Mouse (Mus musculus) hindbrain, embryonic 10.5 days (tissue): Measurements from ENCODE around the gene T2. TPM values are rescaled to one million over a fixed set of nuclear protein-coding genes. Genes with fewer than 3 reads are reported as not detected.
"Not testable (repeated sequence)": the region's sequence is repeated elsewhere in the genome, so short reads cannot be mapped to it uniquely, and the experiment has no call there.

Experiments
- DNase-seq: peaks from one replicate; pipeline ENCODE4 v3.0.0-alpha.2; 2017; ENCODE audit warnings: low spot score
- H3K27ac ChIP-seq: fragments of 300-500 bp; sonication (generic); 2 replicates; pipeline ENCODE4 v1.5.1; 2016; ENCODE audit warnings: mild to moderate bottlenecking, moderate library complexity
- H3K27me3 ChIP-seq: fragments of 300-500 bp; sonication (generic); 2 replicates; pipeline ENCODE4 v1.6.1; 2016; ENCODE audit warnings: mild to moderate bottlenecking; ENCODE audit not compliant: poor library complexity, insufficient read depth, severe bottlenecking
- H3K36me3 ChIP-seq: fragments of 300-500 bp; sonication (generic); 2 replicates; pipeline ENCODE4 v1.6.1; 2016; ENCODE audit warnings: mild to moderate bottlenecking, moderate library complexity
- H3K4me1 ChIP-seq: fragments of 300-500 bp; sonication (generic); replicated peaks from 2 replicates; pipeline ENCODE4 v1.6.1; 2016; ENCODE audit warnings: mild to moderate bottlenecking
- H3K4me3 ChIP-seq: fragments of 300-500 bp; sonication (generic); 2 replicates; pipeline ENCODE4 v1.5.1; 2016; ENCODE audit warnings: mild to moderate bottlenecking, moderate library complexity
- H3K9me3 ChIP-seq: fragments of 300-500 bp; sonication (generic); 2 replicates; pipeline ENCODE4 v1.6.1; 2016; ENCODE audit warnings: mild to moderate bottlenecking, moderate library complexity
- WGBS: fragments of 180-500 bp; shearing (Covaris S2); methylation state at CpG from one replicate; pipeline ENCODE4 v1.1.7; 2016; 5-methylcytosine and 5-hydroxymethylcytosine counted together
- polyA plus RNA-seq: library from polyadenylated mRNA; unstranded; fragments of >200 nt; fragmentation: Nextera tagmentation; extraction: Ambion mirVana; gene quantifications from 2 replicates; pipeline ENCODE4 v1.2.1, GENCODE M21; 2016

T2 gene
- 0.42 and 0.82 TPM in 2 replicates for polyA plus RNA-seq

DNA sequence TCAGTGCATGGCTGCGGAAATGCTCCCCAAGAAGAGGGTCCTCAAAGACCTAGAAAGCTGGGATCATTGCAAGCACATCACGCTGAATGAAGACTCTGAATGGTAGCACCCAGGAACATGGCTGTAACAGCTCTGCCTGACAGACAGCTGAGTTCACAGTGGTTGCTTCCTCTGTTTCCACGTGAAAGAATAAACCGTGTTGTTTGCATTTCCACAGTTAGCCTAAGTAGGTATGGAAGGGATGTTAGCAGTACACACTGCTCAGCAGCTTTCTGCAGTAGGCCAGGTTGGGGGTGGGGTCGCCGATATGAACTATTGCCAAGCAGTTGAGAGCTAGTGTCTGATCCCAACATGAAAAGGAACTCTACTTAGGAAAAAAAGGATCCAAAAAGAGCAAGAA lies at the start of gene T2:
T2 (plus strand) TSS at position 301 of the 400 bp plus-strand sequence.
- WGBS = 87% methylated on average over 6 of the region's 6 CpGs
- Histone ChIP-seq H3K4me1 (peaks cover 19% of the 10 kb centered on the region), H3K9me3 (no peaks in the 10 kb centered on the region), H3K4me3 (no peak within 1 kb of the TSS), H3K36me3 (no peaks in the 10 kb centered on the region), H3K27ac (0 out of 2 replicates have a peak within 1 kb of the TSS, but pooled peaks have one; percentile 29), H3K27me3 (no peaks in the 10 kb centered on the region)
- DNase-seq = no peak

DNA sequence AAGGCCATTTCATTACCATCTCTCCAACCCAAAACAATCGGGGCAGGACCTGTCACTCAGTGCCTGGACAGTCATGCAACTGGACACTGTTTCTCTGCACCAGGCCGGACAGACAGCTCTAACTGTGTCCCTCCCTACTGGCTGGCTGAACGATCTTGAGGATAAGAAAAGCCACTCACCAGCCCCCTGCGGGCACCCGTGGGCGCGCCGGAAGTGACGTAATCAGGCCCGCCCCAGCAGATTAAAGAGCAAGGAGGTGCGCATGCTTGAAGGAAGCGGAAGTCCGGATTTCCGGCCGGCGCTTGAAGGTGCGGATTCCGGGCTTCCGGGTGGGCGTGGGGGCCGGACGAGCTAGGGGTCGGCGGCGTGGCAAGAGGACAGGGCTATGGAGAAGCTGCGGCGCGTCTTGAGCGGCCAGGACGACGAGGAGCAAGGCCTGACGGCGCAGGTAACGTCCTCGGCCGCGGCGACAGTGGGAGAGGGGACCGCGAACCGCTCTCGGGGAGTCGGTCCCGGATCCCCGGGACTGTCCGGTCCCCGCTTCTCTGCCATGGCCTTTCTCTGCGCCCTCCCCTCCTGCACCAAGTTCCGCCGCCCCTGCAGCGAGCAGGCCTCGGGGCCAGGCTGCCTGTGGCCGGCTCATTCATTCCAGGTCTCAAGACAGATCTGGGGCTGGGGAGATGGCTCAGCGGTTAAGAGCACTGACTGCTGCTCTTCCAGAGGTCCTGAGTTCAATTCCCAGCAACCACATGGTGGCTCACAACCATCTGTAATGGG lies 44.8 kb upstream of the T2 start, which contains the start of gene Sft2d1:
Sft2d1 (plus strand) TSS at position 265 of the 777 bp plus-strand sequence.
- Histone ChIP-seq H3K9me3 (no peaks in the 10 kb centered on the region), H3K27ac (peak within 1 kb of the TSS; percentile 86), H3K36me3 (no peaks in the 10 kb centered on the region), H3K27me3 (no peaks in the 10 kb centered on the region), H3K4me3 (peak within 1 kb of the TSS; percentile 85), H3K4me1 (peaks cover 25% of the 10 kb centered on the region)
- under 1% methylated on average over 54 of the region's 54 CpGs for WGBS
- peak; percentile 97 for DNase-seq

DNA sequence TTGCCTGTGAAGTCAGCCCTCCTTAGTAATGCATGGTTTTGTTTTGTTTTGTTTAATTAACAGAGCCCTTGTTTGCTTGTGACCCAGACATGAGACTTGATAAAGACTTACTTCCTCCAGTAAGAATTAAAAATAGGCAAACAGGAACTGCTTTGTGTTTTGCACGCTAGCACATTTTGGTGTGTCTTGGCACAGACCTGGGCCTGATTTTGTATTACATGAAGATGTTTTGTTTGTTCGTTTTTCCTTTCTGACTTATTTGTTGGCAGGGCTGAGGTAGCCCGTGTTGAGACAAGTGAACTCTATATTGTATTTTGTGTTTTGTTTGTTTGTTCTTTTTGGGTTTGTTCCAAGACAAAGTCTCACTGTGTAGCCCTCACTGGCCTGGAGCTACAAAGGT lies 44.0 kb upstream of the T2 start:
- H3K4me3 ChIP-seq = peak overlapping the region; percentile 85
- no peaks in the 10 kb centered on the region for H3K36me3 ChIP-seq
- WGBS = 57% methylated on average over 3 of the region's 3 CpGs
- H3K9me3 ChIP-seq = no peaks in the 10 kb centered on the region
- H3K4me1 ChIP-seq = peaks cover 25% of the 10 kb centered on the region
- no peak for DNase-seq
- no peaks in the 10 kb centered on the region for H3K27me3 ChIP-seq
- H3K27ac ChIP-seq = no peak overlapping the region

DNA sequence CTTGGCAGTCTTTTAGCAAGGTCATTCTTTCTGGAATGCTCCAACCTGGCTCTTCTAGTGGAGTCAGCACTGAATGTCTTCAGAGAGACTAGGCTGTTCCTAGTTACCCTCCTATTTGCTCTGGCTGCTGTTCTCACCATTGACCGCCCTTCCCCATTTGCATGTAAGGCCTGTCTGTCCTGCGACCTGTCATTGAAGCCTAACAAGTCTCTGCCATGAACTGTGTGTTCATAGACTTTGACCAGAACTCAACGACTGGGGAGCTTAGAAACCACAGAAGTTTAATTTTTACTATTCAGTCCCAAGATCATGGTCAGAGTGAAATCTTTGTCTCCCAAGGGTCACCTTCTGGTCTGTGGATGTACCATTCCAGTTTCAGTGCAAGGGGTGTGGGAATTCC lies 41.8 kb upstream of the T2 start:
- H3K36me3 ChIP-seq = no peaks in the 10 kb centered on the region
- no peaks in the 10 kb centered on the region for H3K27me3 ChIP-seq

DNA sequence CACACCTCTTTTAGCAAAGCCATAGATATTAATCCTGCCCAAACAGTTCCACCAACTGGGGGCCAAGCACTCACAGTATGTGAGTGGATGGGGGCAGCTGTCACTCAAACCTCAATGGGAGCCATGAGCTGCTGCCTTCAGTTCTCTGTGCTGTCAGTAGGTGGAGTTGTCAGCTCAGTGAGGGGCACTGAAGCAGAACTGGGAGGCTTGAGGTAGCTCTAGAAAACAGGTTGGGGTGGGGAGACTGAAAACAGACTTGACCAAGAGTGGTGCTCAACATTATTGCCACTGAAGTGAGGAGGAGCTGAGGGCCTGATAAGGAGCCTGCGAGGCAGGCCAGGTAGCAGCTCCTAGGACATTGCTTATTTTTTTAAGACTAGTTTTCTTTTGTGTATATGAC lies 39.5 kb upstream of the T2 start:
- 87% methylated on average over 1 of the region's 1 CpGs for WGBS
- peak; percentile 5 for DNase-seq

More for the DNA sequence above, 41.8 kb upstream of the T2 start:
- peaks cover 25% of the 10 kb centered on the region for H3K4me1 ChIP-seq
- no peak overlapping the region for H3K27ac ChIP-seq
- 87% methylated on average over 3 of the region's 3 CpGs for WGBS
- no peak overlapping the region for H3K4me3 ChIP-seq
- no peak for DNase-seq
- no peaks in the 10 kb centered on the region for H3K9me3 ChIP-seq

DNA sequence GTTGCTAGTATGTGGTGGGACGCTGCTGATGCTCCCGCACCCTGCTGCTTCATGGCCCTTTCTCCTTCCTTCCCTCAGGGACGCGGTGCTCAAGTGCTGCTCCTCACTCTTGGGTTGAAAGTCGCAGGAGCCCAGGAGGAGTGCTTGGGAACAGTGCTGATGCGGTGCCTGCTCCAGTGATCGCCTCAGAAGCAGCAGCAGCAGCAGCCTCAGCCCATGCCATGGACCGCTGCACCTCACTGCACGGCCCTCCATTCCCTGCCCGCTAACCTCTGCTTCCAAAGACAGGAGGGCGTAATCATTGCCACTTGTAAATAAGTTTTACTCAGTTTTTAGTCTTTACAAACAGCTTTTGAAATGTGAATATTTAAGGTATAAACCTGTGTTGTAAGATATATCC lies 28.9 kb upstream of the T2 start:
- H3K36me3 ChIP-seq = peaks cover 40% of the 10 kb centered on the region
- H3K27ac ChIP-seq, H3K27me3 ChIP-seq, DNase-seq, H3K4me3 ChIP-seq, H3K9me3 ChIP-seq, H3K4me1 ChIP-seq: not testable (repeated sequence)
- WGBS = 76% methylated on average over 11 of the region's 11 CpGs

More for the DNA sequence above, 39.5 kb upstream of the T2 start:
- Histone ChIP-seq H3K4me1 (peaks cover 19% of the 10 kb centered on the region), H3K36me3 (peaks cover 5% of the 10 kb centered on the region), H3K27me3 (no peaks in the 10 kb centered on the region), H3K9me3 (no peaks in the 10 kb centered on the region), H3K4me3 (no peak overlapping the region), H3K27ac (no peak overlapping the region)

DNA sequence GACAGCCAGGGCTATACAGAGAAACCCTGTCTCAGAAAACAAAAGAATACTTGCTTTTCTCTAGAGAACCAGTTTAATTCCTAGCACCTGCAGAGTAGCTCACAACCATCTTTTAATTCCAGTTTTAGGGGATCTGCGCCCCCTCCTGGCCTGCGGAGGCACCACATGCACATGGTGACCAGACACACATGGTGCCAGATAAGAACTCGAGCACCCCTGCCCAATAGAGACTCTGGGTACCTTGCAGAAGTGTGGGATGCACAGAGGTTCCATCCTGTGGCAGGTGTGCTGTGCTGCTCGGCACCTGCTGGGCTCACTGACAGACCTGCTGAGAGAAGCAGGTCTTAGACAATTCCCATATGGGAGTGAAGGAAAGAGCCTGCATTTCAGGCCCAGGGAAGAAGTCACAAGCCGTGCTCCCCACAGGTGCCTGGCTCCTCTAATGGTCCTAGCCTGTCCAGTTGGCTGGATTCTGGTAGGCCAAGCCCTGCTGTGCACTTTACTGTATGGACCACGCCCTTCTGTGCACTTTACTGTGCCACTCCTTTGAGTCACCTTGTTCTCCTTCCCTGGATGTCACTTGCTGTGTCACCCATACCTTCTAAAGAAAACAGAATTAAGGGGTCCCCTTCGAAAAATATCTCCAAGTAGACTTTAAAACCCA lies 27.1 kb upstream of the T2 start:
- DNase-seq = peak; percentile 25
- Histone ChIP-seq H3K27ac (no peak overlapping the region), H3K27me3 (no peaks in the 10 kb centered on the region), H3K4me3 (no peak overlapping the region), H3K36me3 (peaks cover 36% of the 10 kb centered on the region), H3K4me1 (no peaks in the 10 kb centered on the region), H3K9me3 (no peaks in the 10 kb centered on the region)
- 72% methylated on average over 7 of the region's 7 CpGs for WGBS

DNA sequence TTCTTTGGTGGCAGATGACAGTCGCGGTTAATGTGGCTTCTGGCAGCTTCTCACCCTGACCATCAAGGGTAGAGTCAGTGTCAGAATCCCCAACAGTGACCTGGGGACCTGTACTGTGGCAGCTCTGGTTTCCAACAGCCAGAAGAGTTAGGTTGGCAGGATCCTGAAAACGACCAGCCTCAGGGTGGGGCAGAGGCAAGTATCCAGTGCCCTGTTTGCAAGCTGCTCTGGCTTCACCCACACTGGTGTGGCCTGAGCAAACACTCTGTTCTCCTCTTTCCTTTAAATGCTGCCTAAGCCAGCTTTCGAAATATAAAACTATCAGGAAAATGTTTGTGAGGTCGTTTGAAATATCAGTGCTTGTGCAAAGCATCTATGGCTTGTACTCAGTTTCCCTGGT lies 25.2 kb upstream of the T2 start:
- peaks cover 19% of the 10 kb centered on the region for H3K36me3 ChIP-seq
- no peak overlapping the region for H3K4me3 ChIP-seq
- H3K27ac ChIP-seq = no peak overlapping the region
- no peak for DNase-seq
- H3K27me3 ChIP-seq = no peaks in the 10 kb centered on the region
- 84% methylated on average over 5 of the region's 5 CpGs for WGBS
- no peaks in the 10 kb centered on the region for H3K4me1 ChIP-seq
- H3K9me3 ChIP-seq = no peaks in the 10 kb centered on the region

DNA sequence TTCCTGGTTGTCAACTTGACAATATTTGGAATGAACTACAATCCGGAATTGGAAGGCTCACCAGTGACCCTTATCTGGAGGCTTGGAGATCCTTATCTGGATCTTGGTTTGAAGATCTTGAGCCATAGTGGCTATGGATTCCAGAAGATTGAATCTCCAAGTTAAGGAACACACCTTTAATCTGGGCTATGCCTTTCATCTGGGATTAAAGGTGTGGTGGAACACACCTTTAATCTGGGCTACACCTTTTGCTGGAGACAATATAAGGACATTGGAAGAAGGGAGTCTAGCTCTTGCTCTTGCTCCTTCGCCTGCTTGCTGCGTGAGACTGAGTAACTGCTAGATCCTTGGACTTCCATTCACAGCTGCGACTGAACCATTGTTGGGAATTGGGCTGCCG lies 18.6 kb upstream of the T2 start, which contains the start of gene Prr18:
Prr18 (plus strand) TSS at position 301 of the 400 bp plus-strand sequence.
- Histone ChIP-seq H3K4me1 (peaks cover 25% of the 10 kb centered on the region), H3K27me3 (peaks cover 46% of the 10 kb centered on the region)
- H3K27ac ChIP-seq, H3K4me3 ChIP-seq, H3K9me3 ChIP-seq, H3K36me3 ChIP-seq, DNase-seq: not testable (repeated sequence)
- 100% methylated on average over 2 of the region's 5 CpGs for WGBS

DNA sequence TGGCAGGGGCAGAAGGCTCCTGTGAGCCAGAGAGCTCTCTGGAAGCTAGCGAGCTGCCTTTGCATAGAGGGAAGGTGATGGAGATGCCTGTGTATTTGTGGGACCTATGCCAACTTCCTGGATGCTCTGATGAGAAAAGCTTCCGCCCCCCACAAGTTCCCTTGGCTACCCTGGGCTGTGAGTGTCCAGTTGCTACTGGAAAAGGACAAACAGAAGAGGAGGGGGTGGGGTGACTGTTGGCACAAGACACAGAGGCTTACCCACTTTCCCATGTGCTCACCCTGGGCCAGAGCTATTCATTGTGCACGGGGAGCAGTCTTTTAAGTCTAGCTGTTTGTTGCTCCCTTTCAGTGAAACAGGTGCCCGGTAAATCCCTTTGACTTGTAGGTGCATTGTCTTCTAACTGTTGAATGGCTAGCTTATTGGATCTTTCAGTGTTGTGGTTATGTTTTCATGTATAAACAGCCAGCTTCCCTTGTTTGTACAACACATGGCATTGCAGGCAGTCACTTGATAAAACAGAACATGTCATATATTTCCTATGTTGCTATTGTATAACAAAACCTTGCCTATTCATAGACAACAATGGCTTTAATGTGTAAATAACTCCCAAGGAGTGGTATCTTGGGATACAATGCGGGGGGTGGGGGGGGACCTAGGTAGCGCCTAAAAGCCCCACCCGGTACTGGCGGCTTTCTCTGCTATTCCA lies 16.0 kb upstream of the T2 start:
- 24% methylated on average over 8 of the region's 8 CpGs for WGBS
- Histone ChIP-seq H3K27me3 (peaks cover 69% of the 10 kb centered on the region), H3K4me1 (peaks cover 25% of the 10 kb centered on the region), H3K9me3 (no peaks in the 10 kb centered on the region), H3K27ac (peak overlapping the region; percentile 83; the same call in 1 of the 2 replicates), H3K4me3 (peak overlapping the region; percentile 76), H3K36me3 (no peaks in the 10 kb centered on the region)
- DNase-seq = no peak

DNA sequence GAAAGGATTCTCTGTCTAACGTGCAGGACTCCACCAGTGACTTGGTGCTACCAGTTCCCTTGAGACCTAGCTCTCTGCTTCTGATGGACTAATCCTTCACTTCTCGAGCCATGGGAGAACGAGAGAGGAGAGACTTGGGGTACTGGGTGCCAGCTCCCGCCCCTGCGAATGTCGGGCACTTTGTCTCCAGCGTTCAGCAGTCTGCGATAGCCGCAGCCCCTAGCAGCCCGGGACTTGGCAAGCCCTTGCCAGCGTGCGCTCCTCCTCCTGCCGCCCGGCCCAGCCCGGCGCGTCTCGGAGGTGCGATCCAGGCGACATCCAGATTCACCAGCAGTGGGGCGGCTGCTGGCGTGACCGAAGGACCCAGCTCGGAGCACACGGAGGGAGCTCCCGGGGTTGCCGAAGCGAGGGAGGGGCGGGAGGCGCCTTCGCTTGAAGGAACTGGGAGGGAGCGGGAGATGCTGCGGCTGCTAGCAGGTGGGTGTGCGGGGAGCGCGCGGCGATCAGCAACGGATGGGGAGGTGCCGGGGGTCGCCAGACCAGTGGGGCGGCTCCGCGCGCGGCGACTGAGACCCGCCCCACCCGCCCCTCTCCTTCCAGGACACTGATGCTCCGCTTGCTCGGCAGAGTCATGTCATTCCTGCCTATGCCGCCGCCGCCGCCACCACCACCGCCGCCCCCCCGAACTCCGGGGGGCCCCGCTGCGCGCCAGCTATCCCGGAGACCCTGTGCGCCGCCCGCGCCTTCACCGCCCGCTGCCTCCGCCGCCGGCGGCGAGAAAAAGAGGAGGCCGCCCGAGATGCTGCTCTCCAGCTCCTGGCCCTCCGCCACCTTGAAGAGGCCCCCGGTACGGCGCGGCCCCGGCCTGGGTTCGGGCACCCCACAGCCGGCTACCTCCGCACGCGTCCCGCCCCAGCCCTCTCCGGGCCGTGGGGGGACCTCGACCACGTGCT lies 15.1 kb upstream of the T2 start:
- Histone ChIP-seq H3K9me3 (no peaks in the 10 kb centered on the region), H3K27ac (peak overlapping the region; percentile 83)
- under 1% methylated on average over 68 of the region's 92 CpGs for WGBS

More for the DNA sequence above, 15.1 kb upstream of the T2 start:
- Histone ChIP-seq H3K4me3 (peak overlapping the region; percentile 76), H3K4me1 (peaks cover 25% of the 10 kb centered on the region), H3K36me3 (no peaks in the 10 kb centered on the region), H3K27me3 (peaks cover 70% of the 10 kb centered on the region)
- DNase-seq = peak; percentile 60
